Mouse (Mus musculus) spleen, adult 12 weeks (tissue): Measurements from ENCODE around the gene Pwwp2a.

Experiments used
- DNase-seq: peaks from one replicate; pipeline ENCODE4 v3.0.0; 2022; ENCODE audit warnings: low spot score

Pwwp2a gene

DNA sequence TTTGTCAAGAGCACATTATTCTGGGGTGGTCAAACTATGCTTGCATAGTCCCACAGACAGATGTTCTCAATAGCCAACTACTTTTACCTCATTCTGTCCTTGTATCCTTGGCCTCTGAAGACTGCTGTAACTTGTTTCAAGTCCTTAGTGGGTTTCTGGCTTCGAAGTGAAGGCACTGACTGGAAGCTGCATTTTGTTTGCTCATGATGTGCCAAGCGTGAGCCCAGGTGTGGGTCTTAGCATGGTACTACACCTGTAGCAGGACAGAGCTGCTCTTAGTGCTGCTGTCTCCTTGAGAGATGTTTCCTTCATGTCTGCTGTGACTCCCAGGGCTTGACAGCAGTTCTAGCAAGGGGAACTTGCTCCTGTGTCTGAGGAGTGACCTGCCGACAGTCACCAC is 41.6 kb downstream of the Pwwp2a start:
- no peak for DNase-seq

DNA sequence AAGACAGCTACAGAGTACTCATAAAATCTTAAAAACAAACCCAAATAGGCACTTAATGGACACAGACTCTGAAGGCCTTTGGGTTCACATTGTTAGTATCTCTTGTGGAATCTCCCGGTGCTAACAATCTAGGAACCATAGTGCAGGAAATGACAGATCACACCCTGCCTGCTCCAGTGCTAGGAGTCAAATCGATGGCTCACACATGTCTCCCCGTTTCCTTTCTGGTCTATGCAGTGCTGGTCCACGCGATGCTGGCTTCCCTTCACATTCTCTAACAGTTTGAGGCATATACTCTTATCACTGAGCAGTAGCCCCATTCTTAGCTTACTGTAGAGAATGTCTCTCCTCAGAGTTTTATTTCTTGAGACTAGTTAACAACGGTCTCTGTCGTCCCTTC is 46.0 kb downstream of the Pwwp2a start:
- DNase-seq = no peak

DNA sequence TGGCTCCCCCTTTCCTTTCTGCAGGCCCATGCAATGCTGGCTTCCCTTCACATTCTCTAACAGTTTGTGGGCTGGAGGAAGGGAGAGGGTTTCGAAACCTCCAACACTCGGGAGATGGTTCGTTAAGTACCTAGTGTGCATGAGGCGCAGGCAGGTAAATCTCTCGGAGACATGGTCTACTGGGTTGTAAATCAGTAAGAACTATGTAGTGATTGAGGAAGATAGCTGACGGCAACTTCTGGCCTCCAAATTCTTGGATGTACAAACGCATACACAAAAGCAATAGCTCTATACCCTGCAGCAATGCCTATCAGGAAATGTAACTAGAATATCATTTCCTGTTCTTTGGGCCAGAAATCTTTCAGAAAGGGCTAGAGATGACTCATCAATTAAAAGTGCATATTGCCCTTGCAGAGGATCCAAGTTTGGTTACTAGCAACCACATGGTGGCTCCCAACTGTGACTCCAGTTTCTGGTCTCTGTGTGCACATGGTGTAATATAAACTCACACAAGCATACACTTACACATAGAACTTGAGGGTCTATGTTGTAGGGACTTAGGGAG is 47.0 kb downstream of the Pwwp2a start:
- no peak for DNase-seq

DNA sequence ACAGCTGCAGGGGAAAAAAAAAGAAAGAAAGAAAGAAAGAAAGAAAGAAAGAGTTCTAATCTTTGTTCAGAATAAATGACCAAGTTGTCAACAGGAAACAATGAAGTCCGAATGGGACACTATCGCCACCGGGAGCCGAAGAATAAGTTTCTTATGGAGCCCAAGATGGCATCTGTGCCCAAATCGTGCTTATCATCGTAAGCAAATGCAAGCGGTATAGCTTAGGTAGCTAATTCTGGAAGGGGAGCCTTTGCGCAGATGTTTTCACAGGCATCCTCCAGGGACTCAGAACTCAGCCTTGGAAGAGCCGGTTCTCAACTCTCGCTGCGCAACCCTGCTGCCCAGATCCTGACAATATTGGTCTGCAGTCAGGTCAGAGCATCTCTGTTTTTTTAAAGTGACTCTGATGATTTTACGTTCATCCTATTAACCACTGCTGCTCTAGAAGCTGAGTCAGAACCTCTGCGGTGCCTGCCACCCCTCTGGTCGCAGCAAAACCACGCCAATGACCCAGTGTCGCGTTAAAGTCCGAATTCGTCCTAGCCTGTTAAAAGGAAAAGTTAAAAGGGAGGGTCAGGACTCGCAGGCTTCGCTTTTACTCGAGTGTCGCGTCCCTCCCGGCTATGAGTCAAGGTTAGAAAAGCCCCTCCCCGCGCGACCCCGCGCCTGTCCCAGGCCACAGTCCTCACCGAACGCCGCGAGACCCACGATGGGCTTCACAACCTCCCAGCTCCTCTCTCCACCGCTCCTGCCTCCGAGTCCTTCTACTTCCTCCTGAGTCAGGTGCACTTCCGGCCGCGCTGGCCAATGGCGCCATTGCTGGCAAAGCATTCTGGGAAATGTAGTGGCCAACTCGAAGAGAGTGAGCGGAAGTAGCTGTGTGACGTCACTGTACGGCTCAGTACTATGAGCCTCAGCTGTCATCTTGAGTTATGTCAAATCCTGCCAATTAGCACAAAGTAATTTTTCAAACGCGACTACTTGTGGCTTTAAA is 65.7 kb downstream of the Pwwp2a start, which contains the start of gene Ttc1:
Gene Ttc1 (minus strand): TSS at position 776 of the 994 bp plus-strand sequence.
- peak; percentile 89 for DNase-seq

DNA sequence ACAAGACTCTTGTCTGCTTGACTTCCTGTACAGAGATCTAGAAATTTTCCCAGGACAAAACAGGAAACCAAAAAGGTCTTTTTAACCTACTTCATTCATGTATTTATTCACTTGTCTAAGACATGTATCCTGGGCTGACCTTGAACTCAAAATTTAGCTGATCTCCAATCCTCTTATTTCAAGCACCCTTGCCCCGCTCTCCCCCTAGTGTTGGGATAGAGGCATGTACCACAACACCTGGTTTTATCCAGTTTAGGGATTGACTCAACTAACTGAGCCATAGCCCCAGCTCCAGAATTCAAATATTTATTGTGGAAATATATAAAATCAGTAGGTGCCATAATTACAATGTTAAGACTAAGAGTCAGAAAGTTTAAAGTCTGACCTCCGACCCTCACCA is 69.7 kb downstream of the Pwwp2a start:
- no peak for DNase-seq

DNA sequence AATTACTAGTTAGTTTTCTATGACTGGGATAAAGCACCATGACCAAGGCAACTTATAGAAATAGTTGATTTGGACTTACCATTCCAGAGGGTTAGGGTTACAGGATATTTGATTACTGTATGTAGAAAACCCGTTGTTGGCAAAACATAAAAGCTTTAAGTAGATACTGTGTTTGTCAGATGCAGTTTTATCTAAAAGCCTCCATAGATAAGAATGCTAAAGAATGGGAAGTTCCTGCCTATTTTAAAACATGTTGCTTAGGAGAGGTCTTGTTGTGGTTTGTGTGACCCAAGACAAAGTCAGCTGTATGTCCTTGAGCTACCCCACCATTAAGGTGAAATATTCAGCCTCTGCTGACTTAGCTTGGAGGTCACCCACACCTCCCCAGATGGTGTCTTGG is 72.8 kb downstream of the Pwwp2a start:
- no peak for DNase-seq

DNA sequence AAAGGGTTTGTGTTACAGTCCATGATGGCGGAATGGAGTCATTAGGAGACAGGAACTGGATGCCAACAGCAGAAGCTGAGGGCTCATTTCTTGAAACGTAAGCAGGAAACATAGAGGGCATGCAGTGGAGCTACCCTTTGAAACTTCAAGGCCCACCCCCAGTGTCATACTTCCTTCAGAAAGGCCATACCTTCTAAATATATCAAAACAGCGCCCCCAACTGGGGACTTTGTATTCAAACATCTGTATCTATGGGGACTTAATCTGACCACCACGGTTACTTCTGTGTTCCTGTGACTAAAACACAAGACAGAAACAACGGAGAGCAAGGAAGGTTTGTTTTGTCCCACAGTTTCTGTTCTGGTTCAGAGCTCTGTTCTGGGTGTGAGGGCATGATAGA is 73.6 kb downstream of the Pwwp2a start:
- DNase-seq = no peak

DNA sequence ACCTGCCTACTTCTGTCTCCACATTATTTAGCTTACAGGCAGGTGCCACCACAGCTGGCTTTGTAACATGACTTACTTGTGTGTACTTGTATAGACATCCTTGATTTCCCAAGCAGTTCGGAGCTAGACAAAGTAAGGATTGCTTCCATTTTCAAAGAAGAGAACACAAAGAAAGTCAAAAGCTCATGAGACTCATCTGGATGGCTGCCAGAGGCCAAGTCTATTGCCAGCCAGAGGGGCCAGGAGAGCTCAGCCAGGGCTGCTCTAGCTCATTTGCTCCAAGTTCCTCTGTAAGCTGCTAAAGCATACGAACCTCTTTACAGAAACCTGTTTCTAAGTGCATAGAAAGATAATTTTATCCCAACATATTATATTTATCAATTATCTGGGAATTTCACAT is 76.6 kb downstream of the Pwwp2a start:
- DNase-seq = no peak

DNA sequence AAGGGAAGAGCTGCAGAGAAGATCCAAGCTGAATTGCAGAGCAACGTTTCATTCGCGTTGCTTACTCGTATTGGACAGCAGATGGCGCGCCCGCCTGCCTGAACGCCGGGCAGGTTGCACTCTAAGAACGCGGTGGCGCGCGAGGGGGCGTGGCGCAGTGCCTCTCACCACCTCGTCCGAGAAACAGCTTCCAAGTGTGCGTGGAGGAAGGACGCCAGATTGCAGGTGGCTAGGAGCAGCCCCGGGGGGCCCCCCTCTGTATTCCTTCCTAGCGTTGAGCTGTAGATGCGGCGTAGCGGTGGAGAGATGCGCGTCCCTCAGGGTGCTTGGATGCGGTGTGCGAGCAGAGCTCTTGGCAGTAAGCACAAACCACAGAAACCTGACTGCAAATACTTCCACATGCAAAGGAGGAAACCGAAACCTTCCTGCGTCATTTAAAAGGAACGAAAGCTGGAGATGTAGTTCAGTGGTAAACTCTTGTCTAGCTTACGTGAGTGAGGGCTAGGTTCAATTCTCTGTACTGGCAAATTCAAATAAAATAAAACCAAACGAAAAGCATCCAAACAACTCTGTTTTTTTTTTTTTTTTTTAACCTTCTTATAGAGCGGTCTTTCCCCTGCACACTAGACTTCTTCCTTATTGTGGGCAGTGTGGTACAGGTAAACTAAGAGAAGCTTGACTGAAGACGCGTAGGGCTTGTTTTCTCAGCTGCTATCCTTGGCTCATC is 85.3 kb downstream of the Pwwp2a start:
- peak; percentile 52 for DNase-seq

DNA sequence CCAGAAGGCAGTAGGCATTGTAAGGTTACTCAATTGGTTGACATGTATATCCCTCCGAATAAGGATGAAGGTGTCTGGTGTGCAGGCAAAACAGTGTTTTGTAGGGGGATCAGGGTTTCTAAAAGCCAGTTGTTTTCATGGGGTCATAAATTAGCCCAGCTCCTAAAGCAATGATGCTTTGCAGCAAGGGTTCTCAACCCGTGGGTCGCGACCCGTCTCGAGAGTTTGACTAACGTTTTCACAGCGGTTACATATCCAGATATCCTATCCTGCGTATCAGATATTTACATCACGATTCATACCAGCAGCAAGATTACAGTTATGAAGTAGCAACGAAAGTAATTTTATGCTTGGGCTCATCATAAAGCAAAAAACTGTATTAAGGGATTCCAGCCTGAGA is 86.0 kb downstream of the Pwwp2a start:
- no peak for DNase-seq

DNA sequence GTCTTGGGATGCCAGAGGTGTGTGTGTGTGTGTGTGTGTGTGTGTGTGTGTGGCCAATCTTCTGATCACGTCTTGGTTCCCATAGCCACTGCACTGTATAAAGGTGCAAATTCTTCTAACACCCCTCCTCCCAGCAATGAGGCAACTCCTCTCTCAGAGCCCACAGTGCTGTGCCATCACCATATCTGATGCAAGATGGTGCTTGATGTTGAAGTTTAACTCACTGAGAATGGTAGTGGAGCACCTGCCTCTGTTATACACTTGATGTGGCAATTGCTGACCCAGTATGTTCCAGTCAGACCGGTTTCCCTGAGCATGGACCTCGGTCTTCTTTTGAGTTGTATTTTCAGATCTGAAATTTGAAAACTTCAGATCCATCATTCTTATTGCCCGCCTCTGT is 88.3 kb downstream of the Pwwp2a start:
- no peak for DNase-seq
